Mouse (Mus musculus): ENCODE results near the gene Apoa1. TPM values are rescaled to one million over a fixed set of nuclear protein-coding genes. Genes with fewer than 3 reads are reported as not detected.

Gene Apoa1
- total RNA-seq, 2 experiments from 2014 or later = 4.0 to 31.8 TPM

GRCm38 (mm10) chr9:46256658-46257385 lies 28.4 kb downstream of the Apoa1 start:
- no peak for DNase-seq (ENCODE audit: low spot score in 2 of 2)

- no peak for DNase-seq (ENCODE audit: low spot score in 2 of 2)
Observed at GRCm38 (mm10) chr9:46257546-46257945, 29.2 kb downstream of the Apoa1 start.

- DNase-seq (ENCODE audit: low spot score in 2 of 2) = no peak
Observed at GRCm38 (mm10) chr9:46259111-46259510, 30.7 kb downstream of the Apoa1 start.

- DNase-seq (ENCODE audit: low spot score in 2 of 2) = no peak
Observed at GRCm38 (mm10) chr9:46261131-46261530, 32.8 kb downstream of the Apoa1 start.

GRCm38 (mm10) chr9:46268343-46268873 lies 40.0 kb downstream of the Apoa1 start, which contains the start of gene Apoa5:
Apoa5 (plus strand) TSS chr9:46268633.
- no peak for DNase-seq (ENCODE audit: low spot score in 2 of 2)

GRCm38 (mm10) chr9:46269125-46269524 lies 40.7 kb downstream of the Apoa1 start:
- no peak for DNase-seq (ENCODE audit: low spot score in 2 of 2)

GRCm38 (mm10) chr9:46270782-46271181 lies 42.4 kb downstream of the Apoa1 start:
- no peak for DNase-seq (ENCODE audit: low spot score in 2 of 2)

GRCm38 (mm10) chr9:46272070-46272469 lies 43.7 kb downstream of the Apoa1 start:
- DNase-seq (ENCODE audit: low spot score in 2 of 2) = no peak

- peak; percentile 73 to 85 for DNase-seq (ENCODE audit: low spot score in 2 of 2)
Observed at GRCm38 (mm10) chr9:46272677-46273454, 44.5 kb downstream of the Apoa1 start, which contains the start of gene Zpr1. Zpr1 (plus strand) TSS chr9:46273064.

GRCm38 (mm10) chr9:46274494-46274893 lies 46.1 kb downstream of the Apoa1 start:
- DNase-seq (ENCODE audit: low spot score in 2 of 2) = no peak

Other genes with a start within 250 kb of the Apoa1 start
- 100 to 1,000 TPM; 104 to 110 TPM for gene Pafah1b2, start 215.9 kb upstream of the Apoa1 start, total RNA-seq (2021)
- 10 to 100 TPM; 62.9 to 70.1 TPM for gene Sik3, start 215.8 kb upstream of the Apoa1 start, total RNA-seq (2021)
- gene Apoc3, start 7.1 kb downstream of the Apoa1 start, total RNA-seq (2021) = not detected
- gene Apoa4, start 12.1 kb downstream of the Apoa1 start, total RNA-seq (2021) = under 1 TPM in 1 of 2 experiments, not detected in 1; 0.15 TPM
- gene Apoa5, start 40.1 kb downstream of the Apoa1 start, total RNA-seq (2021) = under 1 TPM in 1 of 2 experiments, not detected in 1; 0.39 TPM
- 10 to 100 TPM; 21.9 to 22.2 TPM for gene Zpr1, start 44.5 kb downstream of the Apoa1 start, total RNA-seq (2021)
- 10 to 100 TPM; 12.9 to 13.7 TPM for gene Bud13, start 54.4 kb downstream of the Apoa1 start, total RNA-seq (2021)
- not detected for gene 4931429L15Rik, start 91.4 kb downstream of the Apoa1 start, total RNA-seq (2021)

Data from gastrocnemius, postnatal 4 days (tissue).